In genomic region chr14:45551121-45551768, GRCm38 (mm10) we compare ENCODE assay signal across 8 mouse cellular contexts. TPM values are rescaled to one million over a fixed set of nuclear protein-coding genes. Genes with fewer than 3 reads are reported as not detected.
A peak's percentile ranks its signal among the peaks of the same experiment; 100 is the strongest.
DNase-seq lines count a peak whose midpoint lies in the region; ATAC-seq and TF ChIP-seq lines count a peak whose summit lies in the region.

No protein-coding gene starts in this region.

- no peak overlapping the region for H3K4me3 ChIP-seq in cerebellum, adult 2 months (replicated peaks; ENCODE audit: insufficient read depth, low read depth, low read length)
- 0 out of 2 replicates have a peak overlapping the region, but pooled peaks have one; percentile 2 for H3K4me3 ChIP-seq in forebrain, embryonic 13.5 days
- H3K4me3 ChIP-seq in liver, adult 2 months (ENCODE audit: insufficient read depth, low read depth, low read length): no peak overlapping the region
- H3K4me3 ChIP-seq in small intestine, adult 2 months (ENCODE audit: low read depth, low read length): no peak overlapping the region

- H3K4me2 ChIP-seq in forebrain, embryonic 13.5 days: peak overlapping the region; percentile 21; the same call in 1 of the 2 replicates

- peak in 1 of 2 experiments; percentile 23 for DNase-seq in cerebellum, adult 2 months
- DNase-seq in cerebellum, adult 11 months: no peak
- peak; percentile 19 to 64 for DNase-seq in spleen, postnatal 4 days (ENCODE audit: low spot score in 2 of 2)
- DNase-seq in spleen, postnatal 14 days (ENCODE audit: low spot score in 2 of 2): no peak
- no peak for DNase-seq in liver, adult 2 months (ENCODE audit: extremely low read depth, low read depth, low spot score)
- DNase-seq in frontal cortex, postnatal 14 days (ENCODE audit: low spot score in 2 of 2): no peak

- H3K4me1 ChIP-seq in cerebellum, adult 2 months (ENCODE audit: control insufficient read depth, insufficient read depth, low read length): peaks cover 6% of the 10 kb centered on the region
- no peaks in the 10 kb centered on the region for H3K4me1 ChIP-seq in forebrain, embryonic 13.5 days
- peaks cover 3% of the 10 kb centered on the region for H3K4me1 ChIP-seq in liver, adult 2 months (ENCODE audit: control insufficient read depth, insufficient read depth, low read length)
- no peaks in the 10 kb centered on the region for H3K4me1 ChIP-seq in small intestine, adult 2 months (ENCODE audit: control insufficient read depth, insufficient read depth, insufficient read length, low read length)

- H3K27me3 ChIP-seq in cerebellum, adult 2 months (ENCODE audit: control insufficient read depth, insufficient read depth, low read length): no peaks in the 10 kb centered on the region
- H3K27me3 ChIP-seq in forebrain, embryonic 13.5 days: no peaks in the 10 kb centered on the region
- no peaks in the 10 kb centered on the region for H3K27me3 ChIP-seq in liver, adult 2 months (ENCODE audit: control insufficient read depth, insufficient read depth, low read length)
- no peaks in the 10 kb centered on the region for H3K27me3 ChIP-seq in small intestine, adult 2 months (ENCODE audit: control insufficient read depth, insufficient read depth, low read length)

- H3K79me2 ChIP-seq in liver, adult 2 months (ENCODE audit: control insufficient read depth, insufficient read depth, low read length): no peaks in the 10 kb centered on the region

- no peaks in the 10 kb centered on the region for H3K36me3 ChIP-seq in forebrain, embryonic 13.5 days (ENCODE audit: poor library complexity, severe bottlenecking)
- no peaks in the 10 kb centered on the region for H3K36me3 ChIP-seq in liver, adult 2 months (ENCODE audit: control insufficient read depth, insufficient read depth, low read length)
- no peaks in the 10 kb centered on the region for H3K36me3 ChIP-seq in small intestine, adult 2 months (ENCODE audit: control insufficient read depth, insufficient read depth, low read length)

- H3K9me3 ChIP-seq in forebrain, embryonic 13.5 days (replicated peaks): no peaks in the 10 kb centered on the region

- peak; percentile 52; the same call in 1 of the 2 replicates for TF ChIP-seq CTCF in cerebellum, adult 2 months (IDR thresholded peaks at IDR 0.05; ENCODE audit: borderline replicate concordance, insufficient read depth, low read depth, low read length)
- peak; percentile 46 for TF ChIP-seq CTCF in liver, adult 2 months (IDR thresholded peaks at IDR 0.05; ENCODE audit: low read depth, low read length)
- peak; percentile 40; the same call in 1 of the 2 replicates for TF ChIP-seq CTCF in small intestine, adult 2 months (IDR thresholded peaks at IDR 0.05; ENCODE audit: extremely low read depth, insufficient read length, insufficient replicate concordance, low read depth, low read length)

- no peak for TF ChIP-seq POLR2A in cerebellum, adult 2 months (IDR thresholded peaks at IDR 0.05; ENCODE audit: borderline replicate concordance, insufficient read depth, low read length)
- no peak for TF ChIP-seq POLR2A in liver, adult 2 months (IDR thresholded peaks at IDR 0.05; ENCODE audit: extremely low read depth, insufficient read depth, low read length)
- TF ChIP-seq POLR2A in small intestine, adult 2 months (IDR thresholded peaks at IDR 0.05; ENCODE audit: low read depth, low read length): no peak

- no peak overlapping the region for H3K27ac ChIP-seq in cerebellum, adult 2 months (ENCODE audit: insufficient read depth, low read length)
- H3K27ac ChIP-seq in forebrain, embryonic 13.5 days: no peak overlapping the region
- no peak overlapping the region for H3K27ac ChIP-seq in liver, adult 2 months (replicated peaks; ENCODE audit: insufficient read depth, low read depth, low read length)
- no peak overlapping the region for H3K27ac ChIP-seq in small intestine, adult 2 months (ENCODE audit: insufficient read depth, low read depth, low read length)

- WGBS in cerebellum, adult 2 months: 63% methylated on average over 17 of the region's 17 CpGs
- 57% methylated on average over 17 of the region's 17 CpGs for WGBS in forebrain, embryonic 13.5 days
- 79% methylated on average over 17 of the region's 17 CpGs for WGBS in liver, adult 2 months
- 53% methylated on average over 17 of the region's 17 CpGs for WGBS in small intestine, adult 2 months

- no peak overlapping the region; the same call in 1 of the 2 replicates for H3K9ac ChIP-seq in forebrain, embryonic 13.5 days
- no peak overlapping the region for H3K9ac ChIP-seq in liver, adult 2 months (ENCODE audit: low read depth, low read length)

- peak; percentile 85 for ATAC-seq in forebrain, embryonic 13.5 days

RNA-seq across cellular contexts. Expression of gene Fermt2, which starts 21.3 kb away (rescaled TPM):
- 78.8 and 81.0 TPM in 2 replicates for polyA plus RNA-seq in cerebellum, adult 2 months (2012; rRNA removed)
- 60.5 and 62.9 TPM in 2 replicates for polyA plus RNA-seq in forebrain, embryonic 13.5 days (2015; fragmentation: Nextera tagmentation; extraction: Ambion mirVana)
- 95.1 and 104 TPM in 2 replicates for total RNA-seq in liver, adult 2 months (2014; rRNA removed)
- 37.4 and 49.7 TPM in 2 replicates for polyA plus RNA-seq in liver, adult 2 months (2012; rRNA removed)
- polyA plus RNA-seq in small intestine, adult 2 months (2012; rRNA removed): 4.7 and 4.9 TPM in 2 replicates

Comparison
In these comparisons a context has a peak if more than half of its experiments do, and no peak if none do; other contexts are left out.
1. DNase-seq: peak in spleen, postnatal 4 days (2 of 2); none in cerebellum, adult 11 months (single experiment), spleen, postnatal 14 days (0 of 2), liver, adult 2 months (single experiment) and frontal cortex, postnatal 14 days (0 of 2).
2. Peak in every context shown above with its lines, with median percentiles within 50 percentile points of each other: CTCF ChIP-seq.